Mouse (Mus musculus): ENCODE measurements around the gene Ube2n. TPM values are rescaled to one million over a fixed set of nuclear protein-coding genes. Genes with fewer than 3 reads are reported as not detected.
A peak's percentile ranks its signal among the peaks of the same experiment; 100 is the strongest.

The Ube2n gene
- polyA plus RNA-seq, 1 experiment from 2014 or later, result 282 TPM

DNA sequence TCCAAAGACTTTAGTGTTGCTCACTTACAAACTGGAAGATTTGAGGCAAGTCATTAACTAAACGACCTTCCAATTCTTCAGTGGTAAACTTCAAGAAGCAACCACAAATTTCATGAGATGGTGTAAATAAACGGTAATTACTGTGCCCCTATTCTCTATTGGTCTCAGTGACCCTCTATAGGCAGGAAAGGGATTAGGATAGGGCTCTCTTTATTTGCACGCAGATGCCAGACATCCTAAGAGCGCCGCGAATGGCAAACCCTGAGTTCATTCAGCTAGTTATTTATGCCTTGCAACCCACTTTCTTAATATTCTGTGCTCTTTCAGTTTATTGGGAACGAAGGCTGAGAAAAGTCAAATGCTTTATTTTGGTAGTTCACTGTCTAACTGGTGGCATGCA lies 13.9 kb upstream of the Ube2n start:
- peak; percentile 12 for DNase-seq (ENCODE audit: low spot score)
- peak overlapping the region; percentile 78; the same call in 1 of the 2 replicates for H3K27ac ChIP-seq (replicated peaks; ENCODE audit: low read depth, low read length)
- ATAC-seq (ENCODE audit: low read depth), result no peak

DNA sequence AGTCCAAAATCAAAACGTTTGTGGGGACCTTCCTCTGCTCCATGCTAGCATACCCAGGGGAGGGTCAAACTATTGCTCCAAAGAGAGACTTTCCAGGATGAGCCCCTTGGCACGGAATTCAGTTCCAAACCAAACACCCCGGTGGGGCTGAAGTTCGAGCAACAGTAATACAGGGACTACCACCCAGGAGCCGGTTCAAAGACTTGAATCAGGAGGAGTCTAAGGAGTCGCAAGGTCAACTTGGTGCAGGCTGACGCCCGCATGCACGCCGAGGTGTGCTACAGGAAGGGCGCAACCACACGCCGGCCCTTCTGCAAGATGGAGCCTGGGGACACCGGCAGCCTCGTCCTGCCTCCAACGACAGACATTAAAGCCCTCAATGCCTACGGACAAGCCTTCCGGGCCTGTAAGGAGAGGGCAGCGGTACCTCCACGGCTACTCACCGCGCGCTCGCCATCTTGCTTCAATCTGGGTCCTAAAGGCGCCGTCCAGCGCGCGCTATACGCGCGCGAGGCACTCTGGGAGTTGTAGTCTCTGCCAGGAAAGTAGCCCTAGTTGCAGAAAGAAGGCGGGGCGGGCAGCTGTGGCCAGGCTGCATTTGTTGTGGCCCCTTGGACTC lies 13.4 kb upstream of the Ube2n start, which contains the start of gene Mrpl42:
Gene Mrpl42 (minus strand): TSS at position 478 of the 619 bp plus-strand sequence.
- DNase-seq (ENCODE audit: low spot score), result peak; percentile 96
- peak within 1 kb of the TSS; percentile 81 for H3K4me3 ChIP-seq (ENCODE audit: low read depth, low read length)
- peaks cover 16% of the 10 kb centered on the region for H3K36me3 ChIP-seq (ENCODE audit: control insufficient read depth, insufficient read depth, low read length)
- H3K9me3 ChIP-seq (ENCODE audit: control insufficient read depth, low read length), result no peaks in the 10 kb centered on the region
- no peaks in the 10 kb centered on the region for H3K4me1 ChIP-seq (ENCODE audit: control insufficient read depth, insufficient read depth, low read length)
- H3K27ac ChIP-seq (replicated peaks; ENCODE audit: low read depth, low read length), result peak within 1 kb of the TSS; percentile 78
- no peaks in the 10 kb centered on the region for H3K27me3 ChIP-seq (replicated peaks; ENCODE audit: control insufficient read depth, insufficient read depth, low read length)
- peak within 1 kb of the TSS; percentile 55 for H3K4me2 ChIP-seq (ENCODE audit: low read depth, low read length)
- peak within 1 kb of the TSS; percentile 82 for H3K9ac ChIP-seq (ENCODE audit: low read depth, low read length)
- peak; percentile 97 for ATAC-seq (ENCODE audit: low read depth)
- 1% methylated on average over 35 of the region's 35 CpGs for WGBS

More for the DNA sequence above, 13.9 kb upstream of the Ube2n start:
- no peaks in the 10 kb centered on the region for H3K27me3 ChIP-seq (replicated peaks; ENCODE audit: control insufficient read depth, insufficient read depth, low read length)
- no peaks in the 10 kb centered on the region for H3K9me3 ChIP-seq (ENCODE audit: control insufficient read depth, low read length)
- whole genome bisulfite sequencing, result 2% methylated on average over 7 of the region's 7 CpGs
- H3K4me2 ChIP-seq (ENCODE audit: low read depth, low read length), result peak overlapping the region; percentile 55
- peaks cover 20% of the 10 kb centered on the region for H3K36me3 ChIP-seq (ENCODE audit: control insufficient read depth, insufficient read depth, low read length)
- peak overlapping the region; percentile 81 for H3K4me3 ChIP-seq (ENCODE audit: low read depth, low read length)
- H3K9ac ChIP-seq (ENCODE audit: low read depth, low read length), result peak overlapping the region; percentile 82
- no peaks in the 10 kb centered on the region for H3K4me1 ChIP-seq (ENCODE audit: control insufficient read depth, insufficient read depth, low read length)

DNA sequence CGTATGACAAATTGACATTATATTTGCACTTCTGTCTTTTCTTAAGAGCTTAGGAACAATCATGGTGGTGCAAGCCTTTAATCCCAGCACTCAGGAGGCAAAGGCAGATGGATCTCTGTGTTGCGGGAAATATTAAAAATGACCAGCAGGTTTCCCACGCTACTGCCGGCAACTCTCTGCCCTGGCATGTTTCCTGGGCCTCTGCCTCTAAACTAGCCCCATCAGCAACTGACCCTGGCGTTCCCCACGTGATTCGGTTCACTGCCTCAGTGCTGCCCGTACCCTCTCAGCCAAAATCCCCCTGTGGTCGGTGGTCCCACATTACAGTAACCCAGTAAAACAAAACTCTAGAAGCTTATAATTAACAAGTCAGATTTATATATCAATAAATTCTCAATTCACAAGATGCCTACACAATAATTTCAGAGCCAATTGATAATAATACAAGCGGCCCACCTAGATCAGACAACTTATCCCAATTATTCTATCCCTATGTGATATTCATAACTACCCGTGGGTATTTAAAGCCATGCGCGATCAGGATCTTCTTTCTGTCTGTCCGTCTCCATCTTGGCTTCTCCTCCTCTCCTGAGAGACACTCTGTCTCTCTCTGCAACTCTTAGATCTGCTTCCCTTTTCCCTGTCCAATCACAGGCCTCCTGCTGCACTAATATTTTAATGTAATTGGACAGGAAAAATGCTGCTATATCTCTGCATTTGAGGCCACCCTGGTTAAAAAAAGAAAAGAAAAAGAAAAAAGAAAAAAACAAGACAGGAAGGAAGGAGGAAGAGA lies 11.3 kb upstream of the Ube2n start:
- Histone ChIP-seq H3K4me2 (ENCODE audit: low read depth, low read length) (no peak overlapping the region), H3K9me3 (ENCODE audit: control insufficient read depth, low read length) (no peaks in the 10 kb centered on the region), H3K27me3 (replicated peaks; ENCODE audit: control insufficient read depth, insufficient read depth, low read length) (no peaks in the 10 kb centered on the region), H3K27ac (replicated peaks; ENCODE audit: low read depth, low read length) (no peak overlapping the region), H3K4me3 (ENCODE audit: low read depth, low read length) (no peak overlapping the region), H3K9ac (ENCODE audit: low read depth, low read length) (no peak overlapping the region), H3K36me3 (ENCODE audit: control insufficient read depth, insufficient read depth, low read length) (0 out of 2 replicates have a peak, but pooled peaks cover 1% of the 10 kb centered on the region), H3K4me1 (ENCODE audit: control insufficient read depth, insufficient read depth, low read length) (no peaks in the 10 kb centered on the region)
- DNase-seq (ENCODE audit: low spot score) (no peak), ATAC-seq (ENCODE audit: low read depth) (no peak)
- WGBS, result 80% methylated on average over 14 of the region's 14 CpGs

DNA sequence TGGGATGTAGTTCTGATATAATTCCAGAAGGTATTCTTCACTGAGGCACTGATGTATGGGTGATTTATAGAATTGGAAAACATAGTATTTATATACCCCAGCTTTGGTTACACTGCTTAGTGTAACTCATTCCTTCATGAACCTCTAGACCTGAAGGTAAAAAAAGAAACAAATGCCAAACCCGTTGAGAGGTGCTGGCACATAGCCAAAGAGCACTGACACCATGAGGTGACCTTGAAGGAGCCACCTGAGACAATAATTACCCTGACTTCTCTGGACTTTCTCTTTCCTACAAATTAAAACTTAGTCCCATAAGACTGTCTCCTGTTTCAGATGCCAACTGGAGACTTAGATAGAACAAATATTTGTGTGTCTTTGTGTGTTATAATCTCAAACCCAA lies 10.6 kb upstream of the Ube2n start:
- H3K27ac ChIP-seq (replicated peaks; ENCODE audit: low read depth, low read length), result no peak overlapping the region
- H3K36me3 ChIP-seq (ENCODE audit: control insufficient read depth, insufficient read depth, low read length), result no peaks in the 10 kb centered on the region
- 21% methylated on average over 1 of the region's 1 CpGs for WGBS
- no peak overlapping the region for H3K4me3 ChIP-seq (ENCODE audit: low read depth, low read length)
- DNase-seq (ENCODE audit: low spot score) (no peak), ATAC-seq (ENCODE audit: low read depth) (no peak)
- no peak overlapping the region for H3K9ac ChIP-seq (ENCODE audit: low read depth, low read length)
- no peak overlapping the region for H3K4me2 ChIP-seq (ENCODE audit: low read depth, low read length)
- H3K27me3 ChIP-seq (replicated peaks; ENCODE audit: control insufficient read depth, insufficient read depth, low read length), result no peaks in the 10 kb centered on the region
- no peaks in the 10 kb centered on the region for H3K9me3 ChIP-seq (ENCODE audit: control insufficient read depth, low read length)
- no peaks in the 10 kb centered on the region for H3K4me1 ChIP-seq (ENCODE audit: control insufficient read depth, insufficient read depth, low read length)

DNA sequence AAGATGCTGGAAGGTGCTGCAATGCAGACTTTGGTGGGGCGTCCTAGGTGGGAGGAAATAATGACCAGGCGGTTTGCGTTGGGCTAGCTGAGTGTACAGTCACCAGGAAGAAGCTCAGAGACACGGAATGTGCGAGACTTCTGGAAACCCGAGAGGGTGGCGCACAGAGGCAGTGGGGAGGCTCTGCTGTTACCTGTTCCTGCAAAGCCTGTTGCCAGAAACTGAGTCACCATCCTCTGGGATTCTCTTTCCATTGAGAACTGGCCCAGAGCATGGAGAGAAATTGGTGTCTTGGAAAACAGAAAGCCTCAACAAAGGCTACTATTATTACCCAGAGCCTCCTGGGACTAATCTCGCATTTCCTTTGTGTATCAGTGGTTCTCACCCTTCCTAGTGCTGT lies 6.8 kb upstream of the Ube2n start:
- ATAC-seq (ENCODE audit: low read depth) (no peak), DNase-seq (ENCODE audit: low spot score) (no peak)
- no peaks in the 10 kb centered on the region for H3K36me3 ChIP-seq (ENCODE audit: control insufficient read depth, insufficient read depth, low read length)
- no peak overlapping the region for H3K4me3 ChIP-seq (ENCODE audit: low read depth, low read length)
- 75% methylated on average over 8 of the region's 8 CpGs for WGBS
- H3K27ac ChIP-seq (replicated peaks; ENCODE audit: low read depth, low read length), result no peak overlapping the region
- no peak overlapping the region for H3K4me2 ChIP-seq (ENCODE audit: low read depth, low read length)
- H3K27me3 ChIP-seq (replicated peaks; ENCODE audit: control insufficient read depth, insufficient read depth, low read length), result no peaks in the 10 kb centered on the region
- no peak overlapping the region for H3K9ac ChIP-seq (ENCODE audit: low read depth, low read length)
- H3K4me1 ChIP-seq (ENCODE audit: control insufficient read depth, insufficient read depth, low read length), result no peaks in the 10 kb centered on the region
- no peaks in the 10 kb centered on the region for H3K9me3 ChIP-seq (ENCODE audit: control insufficient read depth, low read length)

DNA sequence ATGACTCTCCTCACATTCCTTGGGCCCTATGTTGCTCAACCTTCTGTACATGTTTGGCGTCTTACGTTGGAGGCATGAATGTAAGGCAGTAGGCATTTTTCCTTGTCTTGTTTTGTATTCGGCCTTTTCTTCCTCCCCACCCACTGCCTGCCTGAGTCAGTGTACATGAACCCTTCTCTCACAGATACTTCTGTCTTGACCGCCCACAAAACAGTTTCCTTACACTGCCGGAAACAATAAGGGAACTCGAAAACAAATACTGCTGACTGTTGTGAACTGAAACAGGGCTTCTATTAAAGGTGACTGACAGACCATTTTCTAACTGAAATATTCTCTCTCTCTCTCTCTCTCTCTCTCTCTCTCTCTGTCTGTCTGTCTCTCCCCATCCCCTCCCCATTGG lies 6.2 kb upstream of the Ube2n start:
- no peaks in the 10 kb centered on the region for H3K4me1 ChIP-seq (ENCODE audit: control insufficient read depth, insufficient read depth, low read length)
- WGBS, result 73% methylated on average over 6 of the region's 6 CpGs
- H3K9me3 ChIP-seq (ENCODE audit: control insufficient read depth, low read length), result no peaks in the 10 kb centered on the region
- no peak overlapping the region for H3K9ac ChIP-seq (ENCODE audit: low read depth, low read length)
- DNase-seq (ENCODE audit: low spot score) (no peak), ATAC-seq (ENCODE audit: low read depth) (no peak)
- H3K27me3 ChIP-seq (replicated peaks; ENCODE audit: control insufficient read depth, insufficient read depth, low read length), result no peaks in the 10 kb centered on the region
- H3K27ac ChIP-seq (replicated peaks; ENCODE audit: low read depth, low read length), result no peak overlapping the region
- H3K4me3 ChIP-seq (ENCODE audit: low read depth, low read length), result no peak overlapping the region
- H3K4me2 ChIP-seq (ENCODE audit: low read depth, low read length), result no peak overlapping the region
- H3K36me3 ChIP-seq (ENCODE audit: control insufficient read depth, insufficient read depth, low read length), result no peaks in the 10 kb centered on the region

DNA sequence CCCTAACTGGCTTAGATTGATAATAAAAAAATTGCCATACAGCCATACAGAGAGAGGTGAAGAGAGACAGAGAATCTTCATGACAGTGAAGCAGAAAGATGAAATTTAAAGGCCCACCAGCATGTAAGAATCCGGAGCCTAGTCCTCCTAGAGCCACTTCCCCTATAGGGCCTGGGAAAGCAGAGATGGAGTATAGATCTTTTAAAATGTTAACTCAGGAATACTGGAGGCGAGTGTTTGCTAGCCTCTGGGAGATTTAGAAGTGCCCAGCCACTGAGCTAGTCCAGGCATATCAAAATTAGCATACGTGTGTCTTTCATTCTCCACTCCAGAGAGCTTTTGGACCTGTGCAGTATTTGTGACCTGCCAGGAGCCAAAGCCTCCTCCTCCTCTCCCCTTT lies 5.7 kb upstream of the Ube2n start:
- H3K9me3 ChIP-seq (ENCODE audit: control insufficient read depth, low read length), result no peaks in the 10 kb centered on the region
- no peak for ATAC-seq (ENCODE audit: low read depth)

DNA sequence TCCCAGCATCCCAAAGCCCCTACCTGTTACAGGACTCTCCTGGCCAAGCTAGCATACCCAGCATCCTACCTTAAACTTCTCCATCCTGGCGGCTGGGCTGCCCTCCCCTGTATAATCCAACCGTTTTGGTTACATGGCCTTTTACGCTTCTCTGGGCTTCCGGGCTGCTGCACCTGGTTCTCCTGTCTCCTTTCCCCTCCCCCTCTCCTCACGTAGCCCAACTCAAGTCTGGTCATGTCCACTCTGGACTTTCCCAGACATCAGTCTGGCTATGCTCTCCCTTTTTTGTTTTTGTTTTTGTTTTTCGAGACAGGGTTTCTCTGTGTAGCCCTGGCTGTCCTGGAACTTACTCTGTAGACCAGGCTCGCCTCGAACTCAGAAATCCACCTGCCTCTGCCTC lies 2.3 kb upstream of the Ube2n start:
- Histone ChIP-seq H3K9ac (ENCODE audit: low read depth, low read length) (no peak overlapping the region), H3K9me3 (ENCODE audit: control insufficient read depth, low read length) (no peaks in the 10 kb centered on the region), H3K36me3 (ENCODE audit: control insufficient read depth, insufficient read depth, low read length) (no peaks in the 10 kb centered on the region), H3K27me3 (replicated peaks; ENCODE audit: control insufficient read depth, insufficient read depth, low read length) (no peaks in the 10 kb centered on the region), H3K4me1 (ENCODE audit: control insufficient read depth, insufficient read depth, low read length) (peaks cover 9% of the 10 kb centered on the region), H3K4me2 (ENCODE audit: low read depth, low read length) (no peak overlapping the region), H3K4me3 (ENCODE audit: low read depth, low read length) (no peak overlapping the region), H3K27ac (replicated peaks; ENCODE audit: low read depth, low read length) (no peak overlapping the region)
- DNase-seq (ENCODE audit: low spot score), result no peak
- WGBS, result 76% methylated on average over 8 of the region's 8 CpGs
- no peak for ATAC-seq (ENCODE audit: low read depth)

More for the DNA sequence above, 5.7 kb upstream of the Ube2n start:
- H3K9ac ChIP-seq (ENCODE audit: low read depth, low read length), result no peak overlapping the region
- H3K4me1 ChIP-seq (ENCODE audit: control insufficient read depth, insufficient read depth, low read length), result 0 out of 2 replicates have a peak, but pooled peaks cover 4% of the 10 kb centered on the region
- no peaks in the 10 kb centered on the region for H3K27me3 ChIP-seq (replicated peaks; ENCODE audit: control insufficient read depth, insufficient read depth, low read length)
- H3K4me2 ChIP-seq (ENCODE audit: low read depth, low read length), result no peak overlapping the region
- no peak overlapping the region for H3K27ac ChIP-seq (replicated peaks; ENCODE audit: low read depth, low read length)
- no peak overlapping the region for H3K4me3 ChIP-seq (ENCODE audit: low read depth, low read length)
- H3K36me3 ChIP-seq (ENCODE audit: control insufficient read depth, insufficient read depth, low read length), result no peaks in the 10 kb centered on the region
- whole genome bisulfite sequencing, result 69% methylated on average over 3 of the region's 3 CpGs
- no peak for DNase-seq (ENCODE audit: low spot score)
